Mouse (Mus musculus): Measurements from ENCODE around the gene Lrrc43. TPM values are rescaled to one million over a fixed set of nuclear protein-coding genes. Genes with fewer than 3 reads are reported as not detected.

Lrrc43 gene
- total and polyA plus RNA-seq, 3 experiments, result not detected

- Histone ChIP-seq H3K9me3 (replicated peaks) (no peaks in the 10 kb centered on the region), H3K36me3 (replicated peaks) (no peaks in the 10 kb centered on the region), H3K4me3 (ENCODE audit: low read depth, low read length) (no peak overlapping the region), H3K27me3 (ENCODE audit: insufficient read depth, low read length) (peaks cover 29% of the 10 kb centered on the region), H3K4me1 (ENCODE audit: insufficient read depth, low read depth, low read length) (no peaks in the 10 kb centered on the region)
- no peak for ATAC-seq (ENCODE audit: extremely low read depth, insufficient number of reproducible peaks, low FRiP score, poor library complexity, severe bottlenecking)
- DNase-seq (ENCODE audit: low spot score), result no peak
- TF ChIP-seq CTCF (IDR thresholded peaks at IDR 0.05; ENCODE audit: low read depth, low read length) (no peak), GATA2 (IDR thresholded peaks at IDR 0.05; ENCODE audit: borderline replicate concordance, low read depth, low read length) (no peak), POLR2AphosphoS5 (IDR thresholded peaks at IDR 0.05; ENCODE audit: insufficient replicate concordance, low read depth, low read length) (no peak), TAL1 (conservative IDR thresholded peaks at IDR 0.05; ENCODE audit: low read depth, low read length) (no peak), GATA1 (IDR thresholded peaks at IDR 0.05; ENCODE audit: borderline replicate concordance, low read length) (no peak)
Measured at GRCm38 (mm10) chr5:123487659-123488395, 1.3 kb upstream of the Lrrc43 start.

GRCm38 (mm10) chr5:123489935-123490334 lies 830 bp downstream of the Lrrc43 start:
- DNase-seq (ENCODE audit: low spot score) (no peak), ATAC-seq (ENCODE audit: extremely low read depth, insufficient number of reproducible peaks, low FRiP score, poor library complexity, severe bottlenecking) (no peak)
- no peak overlapping the region for H3K4me3 ChIP-seq (ENCODE audit: low read depth, low read length)
- H3K36me3 ChIP-seq (replicated peaks), result no peaks in the 10 kb centered on the region
- H3K27me3 ChIP-seq (ENCODE audit: insufficient read depth, low read length), result peaks cover 36% of the 10 kb centered on the region
- no peaks in the 10 kb centered on the region for H3K9me3 ChIP-seq (replicated peaks)
- TF ChIP-seq GATA2 (IDR thresholded peaks at IDR 0.05; ENCODE audit: borderline replicate concordance, low read depth, low read length) (no peak), GATA1 (IDR thresholded peaks at IDR 0.05; ENCODE audit: borderline replicate concordance, low read length) (no peak), POLR2AphosphoS5 (IDR thresholded peaks at IDR 0.05; ENCODE audit: insufficient replicate concordance, low read depth, low read length) (no peak)
- H3K4me1 ChIP-seq (ENCODE audit: insufficient read depth, low read depth, low read length), result no peaks in the 10 kb centered on the region

GRCm38 (mm10) chr5:123499717-123500116 lies 10.6 kb downstream of the Lrrc43 start:
- H3K36me3 ChIP-seq (replicated peaks), result no peaks in the 10 kb centered on the region
- H3K4me3 ChIP-seq (ENCODE audit: low read depth, low read length), result no peak overlapping the region
- H3K27me3 ChIP-seq (ENCODE audit: insufficient read depth, low read length), result peaks cover 49% of the 10 kb centered on the region
- H3K4me1 ChIP-seq (ENCODE audit: insufficient read depth, low read depth, low read length), result peaks cover 11% of the 10 kb centered on the region
- ATAC-seq (ENCODE audit: extremely low read depth, insufficient number of reproducible peaks, low FRiP score, poor library complexity, severe bottlenecking) (no peak), DNase-seq (ENCODE audit: low spot score) (no peak)
- no peak for TF ChIP-seq TAL1 (conservative IDR thresholded peaks at IDR 0.05; ENCODE audit: low read depth, low read length)
- TF ChIP-seq POLR2AphosphoS5 (IDR thresholded peaks at IDR 0.05; ENCODE audit: insufficient replicate concordance, low read depth, low read length), result no peak
- TF ChIP-seq GATA1 (IDR thresholded peaks at IDR 0.05; ENCODE audit: borderline replicate concordance, low read length), result no peak
- TF ChIP-seq GATA2 (IDR thresholded peaks at IDR 0.05; ENCODE audit: borderline replicate concordance, low read depth, low read length), result no peak
- no peak for TF ChIP-seq CTCF (IDR thresholded peaks at IDR 0.05; ENCODE audit: low read depth, low read length)
- H3K9me3 ChIP-seq (replicated peaks), result no peaks in the 10 kb centered on the region

- ATAC-seq (ENCODE audit: extremely low read depth, insufficient number of reproducible peaks, low FRiP score, poor library complexity, severe bottlenecking) (no peak), DNase-seq (ENCODE audit: low spot score) (no peak)
- Histone ChIP-seq H3K27me3 (ENCODE audit: insufficient read depth, low read length) (peaks cover 45% of the 10 kb centered on the region), H3K4me1 (ENCODE audit: insufficient read depth, low read depth, low read length) (peaks cover 5% of the 10 kb centered on the region), H3K36me3 (replicated peaks) (no peaks in the 10 kb centered on the region), H3K4me3 (ENCODE audit: low read depth, low read length) (no peak overlapping the region), H3K9me3 (replicated peaks) (no peaks in the 10 kb centered on the region)
- TF ChIP-seq GATA2 (IDR thresholded peaks at IDR 0.05; ENCODE audit: borderline replicate concordance, low read depth, low read length) (no peak), GATA1 (IDR thresholded peaks at IDR 0.05; ENCODE audit: borderline replicate concordance, low read length) (no peak), CTCF (IDR thresholded peaks at IDR 0.05; ENCODE audit: low read depth, low read length) (no peak), TAL1 (conservative IDR thresholded peaks at IDR 0.05; ENCODE audit: low read depth, low read length) (no peak), POLR2AphosphoS5 (IDR thresholded peaks at IDR 0.05; ENCODE audit: insufficient replicate concordance, low read depth, low read length) (no peak)
Measured at GRCm38 (mm10) chr5:123501973-123502372, 12.9 kb downstream of the Lrrc43 start.

- H3K36me3 ChIP-seq (replicated peaks), result peaks cover 26% of the 10 kb centered on the region
- peaks cover 31% of the 10 kb centered on the region for H3K27me3 ChIP-seq (ENCODE audit: insufficient read depth, low read length)
- TF ChIP-seq POLR2AphosphoS5 (IDR thresholded peaks at IDR 0.05; ENCODE audit: insufficient replicate concordance, low read depth, low read length) (no peak), GATA2 (IDR thresholded peaks at IDR 0.05; ENCODE audit: borderline replicate concordance, low read depth, low read length) (no peak), CTCF (IDR thresholded peaks at IDR 0.05; ENCODE audit: low read depth, low read length) (no peak), GATA1 (IDR thresholded peaks at IDR 0.05; ENCODE audit: borderline replicate concordance, low read length) (no peak), TAL1 (conservative IDR thresholded peaks at IDR 0.05; ENCODE audit: low read depth, low read length) (no peak)
- no peaks in the 10 kb centered on the region for H3K9me3 ChIP-seq (replicated peaks)
- H3K4me3 ChIP-seq (ENCODE audit: low read depth, low read length), result peak overlapping the region; percentile 63; the same call in 1 of the 2 replicates
- peaks cover 15% of the 10 kb centered on the region for H3K4me1 ChIP-seq (ENCODE audit: insufficient read depth, low read depth, low read length)
- DNase-seq (ENCODE audit: low spot score), result peak; percentile 36
- peak; percentile 28 for ATAC-seq (ENCODE audit: extremely low read depth, insufficient number of reproducible peaks, low FRiP score, poor library complexity, severe bottlenecking)
Measured at GRCm38 (mm10) chr5:123507936-123508723, 19.0 kb downstream of the Lrrc43 start.

- Histone ChIP-seq H3K4me3 (ENCODE audit: low read depth, low read length) (no peak overlapping the region), H3K27me3 (ENCODE audit: insufficient read depth, low read length) (peaks cover 25% of the 10 kb centered on the region), H3K4me1 (ENCODE audit: insufficient read depth, low read depth, low read length) (peaks cover 15% of the 10 kb centered on the region), H3K36me3 (replicated peaks) (peaks cover 29% of the 10 kb centered on the region), H3K9me3 (replicated peaks) (no peaks in the 10 kb centered on the region)
- TF ChIP-seq CTCF (IDR thresholded peaks at IDR 0.05; ENCODE audit: low read depth, low read length) (no peak), GATA2 (IDR thresholded peaks at IDR 0.05; ENCODE audit: borderline replicate concordance, low read depth, low read length) (no peak), POLR2AphosphoS5 (IDR thresholded peaks at IDR 0.05; ENCODE audit: insufficient replicate concordance, low read depth, low read length) (no peak), GATA1 (IDR thresholded peaks at IDR 0.05; ENCODE audit: borderline replicate concordance, low read length) (no peak), TAL1 (conservative IDR thresholded peaks at IDR 0.05; ENCODE audit: low read depth, low read length) (no peak)
- ATAC-seq (ENCODE audit: extremely low read depth, insufficient number of reproducible peaks, low FRiP score, poor library complexity, severe bottlenecking) (no peak), DNase-seq (ENCODE audit: low spot score) (no peak)
Measured at GRCm38 (mm10) chr5:123508921-123509320, 19.8 kb downstream of the Lrrc43 start.
